Mouse (Mus musculus) bone marrow, adult 2 months (tissue): Measurements from ENCODE around the gene Ago1.

ENCODE experiments used
- CTCF ChIP-seq: fragments of 200-500 bp; IDR thresholded peaks from 2 replicates; pipeline ENCODE4 v1.5.1; 2011; ENCODE audit warnings: low read length, control low read depth; ENCODE audit not compliant: control insufficient read depth, insufficient read depth
- POLR2A ChIP-seq: fragments of 200-500 bp; IDR thresholded peaks from 2 replicates; pipeline ENCODE4 v1.6.1; 2011; ENCODE audit warnings: low read depth, mild to moderate bottlenecking, control low read depth, low read length, borderline replicate concordance; ENCODE audit not compliant: control insufficient read depth

DNA sequence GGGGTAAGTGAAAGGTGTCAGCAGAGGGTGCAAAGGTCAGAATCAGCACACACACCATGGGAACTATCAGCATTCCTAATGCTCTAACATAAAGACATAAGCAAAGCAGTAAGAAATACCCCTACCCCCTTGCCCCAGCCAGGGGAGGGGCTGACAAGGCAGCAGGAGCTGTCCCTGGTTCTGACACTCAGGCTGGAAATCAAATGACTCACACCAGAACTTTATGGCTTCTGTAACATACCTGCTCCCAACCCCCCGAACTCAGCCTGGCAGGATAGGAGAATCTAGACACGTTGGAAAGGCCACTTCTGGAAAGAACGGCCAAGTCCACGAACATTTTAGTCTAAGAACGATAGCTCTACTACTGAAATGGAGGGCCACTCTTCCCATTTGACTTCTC is 4.6 kb upstream of the Ago1 start:
- no peak for TF ChIP-seq POLR2A
- no peak for TF ChIP-seq CTCF
